Mouse (Mus musculus) liver, adult 2 months (tissue): Measurements from ENCODE around the gene Tldc2.

ENCODE experiments used
- CTCF ChIP-seq: fragments of 200-500 bp; IDR thresholded peaks from 2 replicates; pipeline ENCODE4 v1.5.1; 2011; ENCODE audit warnings: low read depth, low read length, control low read depth
- POLR2A ChIP-seq: fragments of 200-500 bp; IDR thresholded peaks from 2 replicates; pipeline ENCODE4 v1.6.1; 2011; ENCODE audit warnings: low read length, control low read depth; ENCODE audit not compliant: insufficient read depth; ENCODE audit errors: extremely low read depth

DNA sequence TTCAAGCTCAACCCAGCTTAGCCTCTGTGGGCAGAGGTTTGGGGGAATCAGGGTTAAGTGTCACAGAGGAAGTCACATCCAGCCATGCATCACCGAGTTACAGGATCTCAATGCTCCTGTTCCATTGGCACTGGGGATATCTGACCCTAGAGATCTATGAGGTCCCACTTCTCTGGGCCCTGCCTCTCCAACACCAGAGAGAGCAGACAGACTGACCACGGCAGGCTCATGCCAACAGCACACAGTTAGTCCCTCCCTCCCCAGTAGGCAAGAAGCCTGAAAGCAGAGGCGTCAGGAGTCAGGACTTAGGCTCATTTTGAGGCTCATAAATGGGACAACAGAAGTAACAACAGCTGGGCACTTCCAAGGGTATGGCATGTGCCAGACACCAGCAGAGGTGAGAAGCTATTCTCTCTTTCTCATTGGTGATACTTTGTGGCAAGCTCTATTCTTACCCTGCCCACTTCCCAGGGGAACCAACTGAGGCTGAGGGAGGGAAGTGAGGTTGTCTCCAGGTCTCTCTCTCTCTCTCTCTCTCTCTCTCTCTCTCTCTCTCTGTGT lies 17.0 kb upstream of the Tldc2 start:
- no peak for TF ChIP-seq CTCF
- TF ChIP-seq POLR2A: no peak
